Mouse (Mus musculus): ENCODE data around the gene Zfp622. TPM values are rescaled to one million over a fixed set of nuclear protein-coding genes. Genes with fewer than 3 reads are reported as not detected.

Zfp622 gene
- total RNA-seq, 1 experiment = 65.9 TPM

GRCm38 (mm10) chr15:25946482-25946881 is 37.7 kb upstream of the Zfp622 start:
- Histone ChIP-seq H3K9ac (ENCODE audit: insufficient read depth, low read depth, low read length, poor library complexity, severe bottlenecking) (no peak overlapping the region), H3K27ac (ENCODE audit: insufficient read depth, low read depth, low read length, poor library complexity, severe bottlenecking) (no peak overlapping the region), H3K9me3 (ENCODE audit: control insufficient read depth, insufficient read depth, low read depth, low read length) (no peaks in the 10 kb centered on the region), H3K4me3 (ENCODE audit: insufficient read depth in 1 of 2, low read depth in 1 of 2, low read length in 2 of 2, poor library complexity in 1 of 2, severe bottlenecking in 1 of 2) (no peak overlapping the region), H3K4me1 (ENCODE audit: control insufficient read depth in 2 of 2, insufficient read depth in 2 of 2, low read length in 2 of 2, poor library complexity in 1 of 2) (no peaks in the 10 kb centered on the region), H3K36me3 (ENCODE audit: control insufficient read depth, insufficient read depth, low read length, poor library complexity, severe bottlenecking) (no peaks in the 10 kb centered on the region)
- in situ Hi-C loops (cut with MboI; ENCODE audit: low sequenced_read_pairs in 2 of 2, unreplicated experiment in 2 of 2) = no loop called here
- no peak for TF ChIP-seq MAFK (IDR thresholded peaks at IDR 0.05; ENCODE audit: insufficient read depth, low read depth, low read length)
- no peak for TF ChIP-seq ZC3H11A (IDR thresholded peaks at IDR 0.05; ENCODE audit: borderline replicate concordance, low read depth, low read length)
- TF ChIP-seq ZNF384 (IDR thresholded peaks at IDR 0.05; ENCODE audit: low read depth, low read length) = no peak
- no peak for TF ChIP-seq CHD2 (IDR thresholded peaks at IDR 0.05; ENCODE audit: low read depth, low read length)
- TF ChIP-seq HCFC1 (IDR thresholded peaks at IDR 0.05; ENCODE audit: borderline replicate concordance, insufficient read depth, low read length) = no peak
- no peak for DNase-seq (ENCODE audit: low read depth, low spot score)

- in situ Hi-C loops (cut with MboI; ENCODE audit: low sequenced_read_pairs in 2 of 2, unreplicated experiment in 2 of 2) = no loop called here
- Histone ChIP-seq H3K4me3 (ENCODE audit: insufficient read depth in 1 of 2, low read depth in 1 of 2, low read length in 2 of 2, poor library complexity in 1 of 2, severe bottlenecking in 1 of 2) (no peak overlapping the region), H3K9ac (ENCODE audit: insufficient read depth, low read depth, low read length, poor library complexity, severe bottlenecking) (no peak overlapping the region), H3K9me3 (ENCODE audit: control insufficient read depth, insufficient read depth, low read depth, low read length) (no peaks in the 10 kb centered on the region), H3K4me1 (ENCODE audit: control insufficient read depth in 2 of 2, insufficient read depth in 2 of 2, low read length in 2 of 2, poor library complexity in 1 of 2) (no peaks in the 10 kb centered on the region), H3K27ac (ENCODE audit: insufficient read depth, low read depth, low read length, poor library complexity, severe bottlenecking) (no peak overlapping the region), H3K36me3 (ENCODE audit: control insufficient read depth, insufficient read depth, low read length, poor library complexity, severe bottlenecking) (no peaks in the 10 kb centered on the region)
- TF ChIP-seq ZNF384 (IDR thresholded peaks at IDR 0.05; ENCODE audit: low read depth, low read length) (no peak), MAFK (IDR thresholded peaks at IDR 0.05; ENCODE audit: insufficient read depth, low read depth, low read length) (no peak), CHD2 (IDR thresholded peaks at IDR 0.05; ENCODE audit: low read depth, low read length) (no peak), HCFC1 (IDR thresholded peaks at IDR 0.05; ENCODE audit: borderline replicate concordance, insufficient read depth, low read length) (no peak)
- no peak for DNase-seq (ENCODE audit: low read depth, low spot score)
These were observed 36.8 kb upstream of the Zfp622 start for GRCm38 (mm10) chr15:25947383-25947782.

GRCm38 (mm10) chr15:25948257-25949223 is 35.6 kb upstream of the Zfp622 start:
- no peaks in the 10 kb centered on the region for H3K4me1 ChIP-seq (ENCODE audit: control insufficient read depth in 2 of 2, insufficient read depth in 2 of 2, low read length in 2 of 2, poor library complexity in 1 of 2)
- H3K36me3 ChIP-seq (ENCODE audit: control insufficient read depth, insufficient read depth, low read length, poor library complexity, severe bottlenecking) = no peaks in the 10 kb centered on the region
- no peak for TF ChIP-seq MAFK (IDR thresholded peaks at IDR 0.05; ENCODE audit: insufficient read depth, low read depth, low read length)
- no peak for TF ChIP-seq ZC3H11A (IDR thresholded peaks at IDR 0.05; ENCODE audit: borderline replicate concordance, low read depth, low read length)
- TF ChIP-seq HCFC1 (IDR thresholded peaks at IDR 0.05; ENCODE audit: borderline replicate concordance, insufficient read depth, low read length) = no peak
- TF ChIP-seq CHD2 (IDR thresholded peaks at IDR 0.05; ENCODE audit: low read depth, low read length) = no peak
- TF ChIP-seq ZNF384 (IDR thresholded peaks at IDR 0.05; ENCODE audit: low read depth, low read length) = no peak
- no peaks in the 10 kb centered on the region for H3K9me3 ChIP-seq (ENCODE audit: control insufficient read depth, insufficient read depth, low read depth, low read length)
- in situ Hi-C loops (cut with MboI; ENCODE audit: low sequenced_read_pairs in 2 of 2, unreplicated experiment in 2 of 2) = no loop called here
- H3K27ac ChIP-seq (ENCODE audit: insufficient read depth, low read depth, low read length, poor library complexity, severe bottlenecking) = no peak overlapping the region
- H3K9ac ChIP-seq (ENCODE audit: insufficient read depth, low read depth, low read length, poor library complexity, severe bottlenecking) = no peak overlapping the region
- H3K4me3 ChIP-seq (ENCODE audit: insufficient read depth in 1 of 2, low read depth in 1 of 2, low read length in 2 of 2, poor library complexity in 1 of 2, severe bottlenecking in 1 of 2) = no peak overlapping the region
- no peak for DNase-seq (ENCODE audit: low read depth, low spot score)

GRCm38 (mm10) chr15:25949696-25950095 is 34.5 kb upstream of the Zfp622 start:
- Histone ChIP-seq H3K27ac (ENCODE audit: insufficient read depth, low read depth, low read length, poor library complexity, severe bottlenecking) (no peak overlapping the region), H3K4me1 (ENCODE audit: control insufficient read depth in 2 of 2, insufficient read depth in 2 of 2, low read length in 2 of 2, poor library complexity in 1 of 2) (no peaks in the 10 kb centered on the region), H3K9me3 (ENCODE audit: control insufficient read depth, insufficient read depth, low read depth, low read length) (no peaks in the 10 kb centered on the region), H3K36me3 (ENCODE audit: control insufficient read depth, insufficient read depth, low read length, poor library complexity, severe bottlenecking) (no peaks in the 10 kb centered on the region), H3K9ac (ENCODE audit: insufficient read depth, low read depth, low read length, poor library complexity, severe bottlenecking) (no peak overlapping the region), H3K4me3 (ENCODE audit: insufficient read depth in 1 of 2, low read depth in 1 of 2, low read length in 2 of 2, poor library complexity in 1 of 2, severe bottlenecking in 1 of 2) (no peak overlapping the region)
- TF ChIP-seq CHD2 (IDR thresholded peaks at IDR 0.05; ENCODE audit: low read depth, low read length) (no peak), HCFC1 (IDR thresholded peaks at IDR 0.05; ENCODE audit: borderline replicate concordance, insufficient read depth, low read length) (no peak), MAFK (IDR thresholded peaks at IDR 0.05; ENCODE audit: insufficient read depth, low read depth, low read length) (no peak)
- no peak for DNase-seq (ENCODE audit: low read depth, low spot score)
- in situ Hi-C loops (cut with MboI; ENCODE audit: low sequenced_read_pairs in 2 of 2, unreplicated experiment in 2 of 2) = loop anchor here in 1 of 2 experiments (10.0 kb wide), 1 partner anchor 145 kb away; no protein-coding TSS in a partner anchor

Measured in ES-E14 (cell line).